Comparison of ENCODE assay signal across 25 mouse cellular contexts in genomic region chr5:35444731-35445130, GRCm38 (mm10). TPM values are rescaled to one million over a fixed set of nuclear protein-coding genes. Genes with fewer than 3 reads are reported as not detected.
DNase-seq lines count a peak whose midpoint lies in the region; ATAC-seq lines count a peak whose summit lies in the region.
"Had no signal": no experiment of that assay in that cellular context is flagged by ENCODE, and none has a peak within 500 bp of the region (broad histone marks: within the 10 kb centered on the region; RNA-seq: fewer than 3 reads in every experiment).

No protein-coding gene starts in this region.

- no peak overlapping the region for H3K4me3 ChIP-seq in hindbrain, embryonic 11.5 days (ENCODE audit: low read depth, low read length)
- H3K4me3 ChIP-seq in hindbrain, embryonic 16.5 days (ENCODE audit: low read length): no peak overlapping the region
- H3K4me3 ChIP-seq in neural tube, embryonic 12.5 days: no peak overlapping the region
- no peak overlapping the region for H3K4me3 ChIP-seq in neural tube, embryonic 15.5 days (replicated peaks)
- no peak overlapping the region for H3K4me3 ChIP-seq in neural tube, embryonic 14.5 days (ENCODE audit: low read depth, low read length)
- H3K4me3 ChIP-seq: embryonic facial prominence, embryonic 13.5 days; erythroblast, embryonic 14.5 days; forebrain, embryonic 10.5 days; heart, adult 2 months; heart, embryonic 15.5 days had no signal

- H3K4me1 ChIP-seq in hindbrain, embryonic 11.5 days (replicated peaks; ENCODE audit: control insufficient read depth, insufficient read depth, low read length): peaks cover 4% of the 10 kb centered on the region
- peaks cover 9% of the 10 kb centered on the region for H3K4me1 ChIP-seq in hindbrain, embryonic 16.5 days (ENCODE audit: control insufficient read depth, insufficient read depth, low read depth, low read length)
- H3K4me1 ChIP-seq in neural tube, embryonic 12.5 days: peaks cover 15% of the 10 kb centered on the region
- H3K4me1 ChIP-seq in neural tube, embryonic 15.5 days: peaks cover 12% of the 10 kb centered on the region
- peaks cover 14% of the 10 kb centered on the region; the same call in 1 of the 2 replicates for H3K4me1 ChIP-seq in neural tube, embryonic 14.5 days (ENCODE audit: control insufficient read depth, insufficient read depth, low read length)
- H3K4me1 ChIP-seq: heart, embryonic 15.5 days had no signal

- H3K36me3 ChIP-seq in hindbrain, embryonic 11.5 days (ENCODE audit: control insufficient read depth, insufficient read depth, low read length): no peaks in the 10 kb centered on the region
- H3K36me3 ChIP-seq in hindbrain, embryonic 16.5 days (ENCODE audit: control insufficient read depth, insufficient read depth, low read length): no peaks in the 10 kb centered on the region
- no peaks in the 10 kb centered on the region for H3K36me3 ChIP-seq in neural tube, embryonic 12.5 days
- no peaks in the 10 kb centered on the region for H3K36me3 ChIP-seq in neural tube, embryonic 15.5 days
- no peaks in the 10 kb centered on the region for H3K36me3 ChIP-seq in neural tube, embryonic 14.5 days (ENCODE audit: control insufficient read depth, insufficient read depth, low read length)
- H3K36me3 ChIP-seq: embryonic facial prominence, embryonic 13.5 days; forebrain, embryonic 10.5 days; heart, embryonic 15.5 days had no signal

- H3K27ac ChIP-seq in hindbrain, embryonic 11.5 days (ENCODE audit: low read depth, low read length): no peak overlapping the region; the same call in 1 of the 2 replicates
- no peak overlapping the region for H3K27ac ChIP-seq in hindbrain, embryonic 16.5 days (ENCODE audit: low read depth, low read length)
- 0 out of 2 replicates have a peak overlapping the region, but pooled peaks have one; percentile 7 for H3K27ac ChIP-seq in neural tube, embryonic 12.5 days
- no peak overlapping the region for H3K27ac ChIP-seq in neural tube, embryonic 15.5 days (replicated peaks)
- no peak overlapping the region for H3K27ac ChIP-seq in neural tube, embryonic 14.5 days (ENCODE audit: low read depth, low read length)
- H3K27ac ChIP-seq: embryonic facial prominence, embryonic 13.5 days; forebrain, embryonic 10.5 days; heart, adult 2 months; heart, embryonic 15.5 days had no signal

- 86% methylated on average over 12 of the region's 12 CpGs for whole genome bisulfite sequencing in hindbrain, embryonic 11.5 days
- WGBS in hindbrain, embryonic 16.5 days: 61% methylated on average over 12 of the region's 12 CpGs
- 75% methylated on average over 12 of the region's 12 CpGs for WGBS in neural tube, embryonic 12.5 days
- 60% methylated on average over 12 of the region's 12 CpGs for WGBS in neural tube, embryonic 15.5 days
- 65% methylated on average over 11 of the region's 12 CpGs for WGBS in neural tube, embryonic 14.5 days

- H3K27me3 ChIP-seq in hindbrain, embryonic 11.5 days (ENCODE audit: control insufficient read depth, insufficient read depth, low read length): no peaks in the 10 kb centered on the region
- H3K27me3 ChIP-seq in hindbrain, embryonic 16.5 days (replicated peaks; ENCODE audit: control insufficient read depth, insufficient read depth, low read length): no peaks in the 10 kb centered on the region
- H3K27me3 ChIP-seq in neural tube, embryonic 12.5 days (replicated peaks): no peaks in the 10 kb centered on the region
- no peaks in the 10 kb centered on the region for H3K27me3 ChIP-seq in neural tube, embryonic 15.5 days (replicated peaks)
- H3K27me3 ChIP-seq in neural tube, embryonic 14.5 days (ENCODE audit: control insufficient read depth, insufficient read depth, low read length): no peaks in the 10 kb centered on the region

- no peak overlapping the region for H3K4me2 ChIP-seq in hindbrain, embryonic 11.5 days (replicated peaks; ENCODE audit: low read depth, low read length)
- no peak overlapping the region for H3K4me2 ChIP-seq in hindbrain, embryonic 16.5 days (ENCODE audit: low read length)
- H3K4me2 ChIP-seq in neural tube, embryonic 12.5 days (replicated peaks): no peak overlapping the region
- H3K4me2 ChIP-seq in neural tube, embryonic 15.5 days: no peak overlapping the region
- H3K4me2 ChIP-seq in neural tube, embryonic 14.5 days (ENCODE audit: low read depth, low read length): no peak overlapping the region
- H3K4me2 ChIP-seq: embryonic facial prominence, embryonic 13.5 days; heart, embryonic 11.5 days; heart, embryonic 15.5 days had no signal

- no peak overlapping the region for H3K9ac ChIP-seq in hindbrain, embryonic 11.5 days (ENCODE audit: low read depth, low read length)
- H3K9ac ChIP-seq in hindbrain, embryonic 16.5 days (ENCODE audit: low read depth, low read length): no peak overlapping the region
- H3K9ac ChIP-seq in neural tube, embryonic 12.5 days: no peak overlapping the region
- no peak overlapping the region for H3K9ac ChIP-seq in neural tube, embryonic 15.5 days (replicated peaks)
- no peak overlapping the region for H3K9ac ChIP-seq in neural tube, embryonic 14.5 days (replicated peaks; ENCODE audit: low read depth, low read length)
- H3K9ac ChIP-seq: embryonic facial prominence, embryonic 13.5 days; heart, embryonic 15.5 days had no signal

- no peaks in the 10 kb centered on the region for H3K9me3 ChIP-seq in hindbrain, embryonic 11.5 days (ENCODE audit: control insufficient read depth, low read length)
- no peaks in the 10 kb centered on the region for H3K9me3 ChIP-seq in hindbrain, embryonic 16.5 days (ENCODE audit: control insufficient read depth, low read length)
- no peaks in the 10 kb centered on the region for H3K9me3 ChIP-seq in neural tube, embryonic 12.5 days
- H3K9me3 ChIP-seq in neural tube, embryonic 15.5 days (replicated peaks): no peaks in the 10 kb centered on the region
- no peaks in the 10 kb centered on the region for H3K9me3 ChIP-seq in neural tube, embryonic 14.5 days (ENCODE audit: control insufficient read depth, low read length)
- H3K9me3 ChIP-seq: embryonic facial prominence, embryonic 13.5 days; forebrain, embryonic 10.5 days; heart, embryonic 15.5 days had no signal

- DNase-seq in hindbrain, embryonic 11.5 days (ENCODE audit: low spot score): peak; percentile 41
- DNase-seq in gastrocnemius, postnatal 10 days: no peak
- DNase-seq in lung, postnatal 4 days: no peak
- DNase-seq: adrenal gland, adult 2 months; adrenal gland, postnatal 25 days; cerebellum, adult 11 months; cerebellum, adult 8-10 months; cerebellum, postnatal 25 days; heart, adult 2 months; heart, postnatal 14 days had no signal

- peak; percentile 33; the same call in 1 of the 2 replicates for ATAC-seq in hindbrain, embryonic 11.5 days (ENCODE audit: low FRiP score)
- ATAC-seq in hindbrain, embryonic 16.5 days: no peak
- ATAC-seq in neural tube, embryonic 12.5 days (ENCODE audit: low FRiP score, low read depth): no peak
- no peak for ATAC-seq in neural tube, embryonic 15.5 days (ENCODE audit: low FRiP score)
- ATAC-seq in neural tube, embryonic 14.5 days (ENCODE audit: low read depth): peak; percentile 29; the same call in 1 of the 2 replicates
- ATAC-seq: forebrain, embryonic 14.5 days; intestine, embryonic 16.5 days had no signal

RNA-seq across cellular contexts. Expression of gene Hmx1, which starts 55.8 kb away (rescaled TPM):
- polyA plus RNA-seq in hindbrain, embryonic 11.5 days (2014; fragmentation: Nextera tagmentation; extraction: Ambion mirVana): 6.1 and 6.9 TPM in 2 replicates
- 0.10 TPM in 1 of 2 replicates, not detected in the other for polyA plus RNA-seq in hindbrain, embryonic 16.5 days (2015; fragmentation: Nextera tagmentation; extraction: Ambion mirVana)
- polyA plus RNA-seq in neural tube, embryonic 12.5 days (2016; fragmentation: Nextera tagmentation; extraction: Ambion mirVana): 10.0 and 18.2 TPM in 2 replicates
- polyA plus RNA-seq in neural tube, embryonic 15.5 days (2015; fragmentation: Nextera tagmentation; extraction: Ambion mirVana): 0.73 and 1.4 TPM in 2 replicates
- polyA plus RNA-seq in neural tube, embryonic 14.5 days (2014; fragmentation: Nextera tagmentation; extraction: Ambion mirVana): 0.17 and 3.3 TPM in 2 replicates
- not detected for total RNA-seq in gastrocnemius, postnatal 10 days (2021)
- total RNA-seq: adrenal gland, adult 2 months; adrenal gland, postnatal 25 days; gastrocnemius, adult 8-10 months; gastrocnemius, postnatal 4 days; heart, adult 2 months; heart, postnatal 14 days; hematopoietic stem cell, adult 5-6 weeks had no signal
- polyA plus RNA-seq: adrenal gland, adult 2 months; cortical plate, adult 2 months; erythroblast, embryonic 14.5 days; forebrain, embryonic 14.5 days; heart, adult 2 months; heart, embryonic 11.5 days; heart, embryonic 15.5 days; intestine, embryonic 16.5 days had no signal

Comparison
In these comparisons a context has a peak if more than half of its experiments do, and no peak if none do; other contexts are left out.
1. ATAC-seq: peak in hindbrain, embryonic 11.5 days (single experiment) and neural tube, embryonic 14.5 days (single experiment); none in hindbrain, embryonic 16.5 days (single experiment), neural tube, embryonic 12.5 days (single experiment) and neural tube, embryonic 15.5 days (single experiment).